Mouse (Mus musculus) bone marrow macrophage, adult 2 months (primary cell): ENCODE results near the gene Sesn2.

Source experiments
- CTCF ChIP-seq: IDR thresholded peaks from 2 replicates; pipeline ENCODE4 v1.5.1; 2012; ENCODE audit warnings: low read depth, mild to moderate bottlenecking, low read length, moderate library complexity
- POLR2A ChIP-seq: IDR thresholded peaks from 2 replicates; pipeline ENCODE4 v1.6.1; 2012; ENCODE audit warnings: mild to moderate bottlenecking, low read depth, low read length, borderline replicate concordance

GRCm38 (mm10) chr4:132514555-132515135 is 4.3 kb upstream of the Sesn2 start:
- TF ChIP-seq CTCF (peak; percentile 74), POLR2A (no peak)
